ENCODE assay signal across 8 mouse cellular contexts in the genomic region with DNA sequence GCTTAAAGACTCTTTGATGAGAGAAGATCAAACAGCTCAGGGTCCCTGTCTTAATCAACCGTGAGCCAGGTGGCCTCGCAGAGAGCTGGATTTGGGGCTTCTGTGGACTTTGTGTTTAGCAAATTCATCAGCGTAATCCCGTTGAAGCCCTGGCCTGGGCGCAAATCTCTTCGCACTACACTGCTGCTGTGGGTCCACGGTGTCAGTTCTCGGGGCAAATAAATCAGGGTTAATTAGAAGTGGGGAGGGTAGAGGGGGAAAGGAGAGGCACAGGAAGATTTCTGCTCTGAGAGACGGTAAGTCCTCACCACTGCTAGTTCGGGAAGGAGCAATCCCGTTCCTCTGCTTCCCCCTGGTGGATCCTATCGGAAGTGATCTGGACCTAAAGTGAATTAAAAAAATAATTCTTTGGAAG. TPM values are rescaled to one million over a fixed set of nuclear protein-coding genes. Genes with fewer than 3 reads are reported as not detected.
A peak's percentile ranks its signal among the peaks of the same experiment; 100 is the strongest.
DNase-seq lines count a peak whose midpoint lies in the region; ATAC-seq and TF ChIP-seq lines count a peak whose summit lies in the region.

No protein-coding gene starts in this region.

- peaks cover 14% of the 10 kb centered on the region for H3K27me3 ChIP-seq in limb, embryonic 12.5 days
- H3K27me3 ChIP-seq in midbrain, embryonic 14.5 days (ENCODE audit: control insufficient read depth, insufficient read depth, low read length), result peaks cover 2% of the 10 kb centered on the region; the same call in 1 of the 2 replicates
- H3K27me3 ChIP-seq in stomach, postnatal 0 days (ENCODE audit: control insufficient read depth, insufficient read depth, low read length), result no peaks in the 10 kb centered on the region; the same call in 1 of the 2 replicates

- under 1% methylated on average over 12 of the region's 12 CpGs for WGBS in limb, embryonic 12.5 days
- WGBS in midbrain, embryonic 14.5 days, result under 1% methylated on average over 12 of the region's 12 CpGs
- WGBS in stomach, postnatal 0 days, result 3% methylated on average over 12 of the region's 12 CpGs

- peak overlapping the region; percentile 58 for H3K4me2 ChIP-seq in limb, embryonic 12.5 days
- peak overlapping the region; percentile 47 for H3K4me2 ChIP-seq in midbrain, embryonic 14.5 days (ENCODE audit: low read length)
- peak overlapping the region; percentile 49 for H3K4me2 ChIP-seq in stomach, postnatal 0 days (replicated peaks; ENCODE audit: low read depth)

- no peaks in the 10 kb centered on the region for H3K36me3 ChIP-seq in limb, embryonic 12.5 days
- no peaks in the 10 kb centered on the region for H3K36me3 ChIP-seq in midbrain, embryonic 14.5 days (ENCODE audit: control insufficient read depth, insufficient read depth, low read length)
- no peaks in the 10 kb centered on the region for H3K36me3 ChIP-seq in stomach, postnatal 0 days (ENCODE audit: control insufficient read depth, insufficient read depth, low read length)

- peak; percentile 18 to 65 for DNase-seq in spleen, postnatal 10 days (ENCODE audit: low spot score in 2 of 2)
- DNase-seq in spleen, postnatal 36 days (ENCODE audit: low spot score in 2 of 2), result no peak
- DNase-seq in embryo, embryonic 11 days, result peak; percentile 82
- DNase-seq in kidney, adult 8-10 months, result peak; percentile 36 to 72
- DNase-seq in midbrain, embryonic 14.5 days, result peak; percentile 89
- peak; percentile 67 for DNase-seq in stomach, postnatal 0 days (ENCODE audit: low spot score)

- no peak for TF ChIP-seq EP300 in stomach, postnatal 0 days (optimal IDR thresholded peaks at IDR 0.05)

- ATAC-seq in granulocyte monocyte progenitor cell, adult 5-6 weeks (replicated peaks; ENCODE audit: poor library complexity, severe bottlenecking), result peak; percentile 76
- ATAC-seq in limb, embryonic 12.5 days (ENCODE audit: insufficient number of reproducible peaks, insufficient read depth, low FRiP score, low TSS enrichment, low read depth), result no peak
- peak; percentile 66 for ATAC-seq in midbrain, embryonic 14.5 days (ENCODE audit: low FRiP score, low TSS enrichment)
- ATAC-seq in stomach, postnatal 0 days (ENCODE audit: low FRiP score, low TSS enrichment), result peak; percentile 51; the same call in 1 of the 2 replicates

- H3K9me3 ChIP-seq in limb, embryonic 12.5 days, result no peaks in the 10 kb centered on the region
- no peaks in the 10 kb centered on the region for H3K9me3 ChIP-seq in midbrain, embryonic 14.5 days (ENCODE audit: control insufficient read depth, low read length)
- no peaks in the 10 kb centered on the region for H3K9me3 ChIP-seq in stomach, postnatal 0 days (ENCODE audit: control insufficient read depth, low read length)

- no peak overlapping the region for H3K27ac ChIP-seq in limb, embryonic 12.5 days
- no peak overlapping the region for H3K27ac ChIP-seq in midbrain, embryonic 14.5 days (replicated peaks; ENCODE audit: low read depth, low read length)
- H3K27ac ChIP-seq in stomach, postnatal 0 days (replicated peaks), result no peak overlapping the region

- H3K4me3 ChIP-seq in limb, embryonic 12.5 days (replicated peaks), result peak overlapping the region; percentile 27
- H3K4me3 ChIP-seq in midbrain, embryonic 14.5 days (replicated peaks; ENCODE audit: low read depth, low read length), result no peak overlapping the region
- peak overlapping the region; percentile 17 for H3K4me3 ChIP-seq in stomach, postnatal 0 days (ENCODE audit: low read depth, low read length)

- TF ChIP-seq CTCF in stomach, postnatal 0 days (IDR thresholded peaks at IDR 0.05; ENCODE audit: low read depth), result peak; percentile 90

- peaks cover 6% of the 10 kb centered on the region for H3K4me1 ChIP-seq in limb, embryonic 12.5 days (replicated peaks)
- peaks cover 7% of the 10 kb centered on the region for H3K4me1 ChIP-seq in midbrain, embryonic 14.5 days (ENCODE audit: control insufficient read depth, insufficient read depth, low read length)
- no peaks in the 10 kb centered on the region for H3K4me1 ChIP-seq in stomach, postnatal 0 days (replicated peaks; ENCODE audit: control insufficient read depth, insufficient read depth)

- H3K9ac ChIP-seq in limb, embryonic 12.5 days (replicated peaks), result peak overlapping the region; percentile 54; the same call in 1 of the 2 replicates
- no peak overlapping the region for H3K9ac ChIP-seq in midbrain, embryonic 14.5 days (replicated peaks; ENCODE audit: low read length)
- H3K9ac ChIP-seq in stomach, postnatal 0 days (ENCODE audit: low read length), result no peak overlapping the region

RNA-seq across cellular contexts. Expression of a gene that starts 5.0 kb away (rescaled TPM):
- total RNA-seq in granulocyte monocyte progenitor cell, adult 5-6 weeks (2014; fragmentation: Nextera tagmentation), result not detected in 2 replicates
- not detected in 2 replicates for total RNA-seq in granulocyte monocyte progenitor cell, adult 5-6 weeks (2017)
- 5.6 and 6.3 TPM in 2 replicates for polyA plus RNA-seq in limb, embryonic 12.5 days (2016; fragmentation: Nextera tagmentation; extraction: Ambion mirVana)
- 2.8 and 3.6 TPM in 2 replicates for polyA plus RNA-seq in midbrain, embryonic 14.5 days (2014; fragmentation: Nextera tagmentation; extraction: Ambion mirVana)
- 0.07 TPM in 2 replicates for polyA plus RNA-seq in stomach, postnatal 0 days (2015; fragmentation: Nextera tagmentation; extraction: Ambion mirVana)

Comparison
In these comparisons a context has a peak if more than half of its experiments do, and no peak if none do; other contexts are left out.
1. DNase-seq: peak in spleen, postnatal 10 days (2 of 2), embryo, embryonic 11 days (single experiment), kidney, adult 8-10 months (2 of 2), midbrain, embryonic 14.5 days (single experiment) and stomach, postnatal 0 days (single experiment); none in spleen, postnatal 36 days (0 of 2).
2. Peak in every context shown above with its lines, with median percentiles within 50 percentile points of each other: H3K4me2 ChIP-seq.